Mouse (Mus musculus): ENCODE measurements around the gene Timm23. TPM values are rescaled to one million over a fixed set of nuclear protein-coding genes. Genes with fewer than 3 reads are reported as not detected.
"Not testable (repeated sequence)": the region's sequence is repeated elsewhere in the genome, so short reads cannot be mapped to it uniquely, and the experiment has no call there.

Gene Timm23
- polyA plus RNA-seq, 2 experiments = 90.5 to 199 TPM

DNA sequence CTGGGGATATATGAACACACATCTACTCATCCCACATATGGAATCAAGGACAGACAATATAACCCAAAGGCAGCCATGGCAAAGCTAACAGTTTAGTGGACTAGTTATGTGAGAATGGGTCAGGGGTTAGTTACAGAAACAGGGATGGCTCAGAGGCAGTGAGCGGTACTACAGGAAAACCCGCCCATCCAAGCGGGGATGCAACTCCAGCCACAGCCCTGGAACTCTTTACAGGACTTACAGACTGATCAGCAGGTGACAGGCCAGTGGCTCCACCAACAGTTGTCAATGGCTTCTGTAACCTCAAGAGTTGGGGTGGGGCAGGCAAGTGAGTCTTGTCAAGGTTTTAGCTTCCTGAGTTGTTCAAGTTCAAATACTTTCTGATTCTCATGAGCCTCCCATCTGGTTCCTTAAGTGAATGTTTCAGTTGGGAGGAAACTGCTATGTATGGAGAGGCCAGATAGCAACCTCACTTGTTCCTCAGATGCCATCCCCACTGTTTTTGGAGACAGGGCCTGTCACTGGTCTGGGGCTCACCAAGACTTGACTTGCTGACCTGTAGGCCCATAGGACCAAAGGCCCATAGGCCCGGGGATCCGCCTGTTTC, 61.2 kb downstream of the Timm23 start:
- H3K9ac ChIP-seq (replicated peaks) = no peak overlapping the region; the same call in 1 of the 2 replicates
- H3K27ac ChIP-seq = no peak overlapping the region
- ATAC-seq (ENCODE audit: insufficient read depth) (no peak), DNase-seq (ENCODE audit: low read depth in 3 of 3, low spot score in 3 of 3) (no peak)
- peaks cover 14 to 17% of the 10 kb centered on the region in 2 experiments for H3K4me1 ChIP-seq (replicated peaks; ENCODE audit: control insufficient read depth in 2 of 2, insufficient read depth in 2 of 2, low read length in 1 of 2)
- H3K36me3 ChIP-seq (replicated peaks; ENCODE audit: control insufficient read depth, insufficient read depth, low read depth) = no peaks in the 10 kb centered on the region
- 46% methylated on average over 5 of the region's 5 CpGs for WGBS (ENCODE audit: insufficient replicate concordance)
- TF ChIP-seq EP300 (IDR thresholded peaks at IDR 0.05; ENCODE audit: low read depth) = no peak
- no peak for TF ChIP-seq CTCF (IDR thresholded peaks at IDR 0.05; ENCODE audit: low read depth)
- no peak overlapping the region for H3K4me3 ChIP-seq (ENCODE audit: insufficient read depth in 1 of 2, low read depth in 2 of 2, low read length in 2 of 2)
- H3K27me3 ChIP-seq (ENCODE audit: control insufficient read depth, insufficient read depth, low read length) = no peaks in the 10 kb centered on the region
- H3K9me3 ChIP-seq (ENCODE audit: control insufficient read depth, low read length) = no peaks in the 10 kb centered on the region
- H3K4me2 ChIP-seq (ENCODE audit: low read depth) = no peak overlapping the region

GRCm38 (mm10) chr14:32136467-32136866, 65.2 kb downstream of the Timm23 start:
- not testable (repeated sequence) for DNase-seq (ENCODE audit: low read depth in 3 of 3, low spot score in 3 of 3); H3K4me2 ChIP-seq (ENCODE audit: low read depth); ATAC-seq (ENCODE audit: insufficient read depth); H3K36me3 ChIP-seq (replicated peaks; ENCODE audit: control insufficient read depth, insufficient read depth, low read depth); H3K9me3 ChIP-seq (ENCODE audit: control insufficient read depth, low read length); H3K27me3 ChIP-seq (ENCODE audit: control insufficient read depth, insufficient read depth, low read length); H3K4me3 ChIP-seq (ENCODE audit: insufficient read depth in 1 of 2, low read depth in 2 of 2, low read length in 2 of 2); H3K9ac ChIP-seq (replicated peaks); H3K27ac ChIP-seq
- H3K4me1 ChIP-seq (replicated peaks; ENCODE audit: control insufficient read depth in 2 of 2, insufficient read depth in 2 of 2, low read length in 1 of 2) = peaks cover 40 to 45% of the 10 kb centered on the region in 2 experiments
- 14% methylated on average over 3 of the region's 3 CpGs for WGBS (ENCODE audit: insufficient replicate concordance)

GRCm38 (mm10) chr14:32134293-32134692, 67.4 kb downstream of the Timm23 start:
- peak; percentile 73 for ATAC-seq (ENCODE audit: insufficient read depth)
- peak overlapping the region; percentile 32; the same call in 1 of the 2 replicates for H3K9ac ChIP-seq (replicated peaks)
- 10% methylated on average over 2 of the region's 2 CpGs for WGBS (ENCODE audit: insufficient replicate concordance)
- TF ChIP-seq CTCF (IDR thresholded peaks at IDR 0.05; ENCODE audit: low read depth) (no peak), EP300 (IDR thresholded peaks at IDR 0.05; ENCODE audit: low read depth) (peak; percentile 80)
- H3K27me3 ChIP-seq (ENCODE audit: control insufficient read depth, insufficient read depth, low read length) = no peaks in the 10 kb centered on the region
- no peaks in the 10 kb centered on the region for H3K36me3 ChIP-seq (replicated peaks; ENCODE audit: control insufficient read depth, insufficient read depth, low read depth)
- H3K4me3 ChIP-seq (ENCODE audit: insufficient read depth in 1 of 2, low read depth in 2 of 2, low read length in 2 of 2) = no peak overlapping the region
- H3K9me3 ChIP-seq (ENCODE audit: control insufficient read depth, low read length) = no peaks in the 10 kb centered on the region
- peak overlapping the region; percentile 45 for H3K27ac ChIP-seq
- H3K4me2 ChIP-seq (ENCODE audit: low read depth) = peak overlapping the region; percentile 54
- DNase-seq (ENCODE audit: low read depth in 3 of 3, low spot score in 3 of 3) = peak in 2 of 3 experiments; percentile 54 to 62
- H3K4me1 ChIP-seq (replicated peaks; ENCODE audit: control insufficient read depth in 2 of 2, insufficient read depth in 2 of 2, low read length in 1 of 2) = peaks cover 42 to 45% of the 10 kb centered on the region in 2 experiments

DNA sequence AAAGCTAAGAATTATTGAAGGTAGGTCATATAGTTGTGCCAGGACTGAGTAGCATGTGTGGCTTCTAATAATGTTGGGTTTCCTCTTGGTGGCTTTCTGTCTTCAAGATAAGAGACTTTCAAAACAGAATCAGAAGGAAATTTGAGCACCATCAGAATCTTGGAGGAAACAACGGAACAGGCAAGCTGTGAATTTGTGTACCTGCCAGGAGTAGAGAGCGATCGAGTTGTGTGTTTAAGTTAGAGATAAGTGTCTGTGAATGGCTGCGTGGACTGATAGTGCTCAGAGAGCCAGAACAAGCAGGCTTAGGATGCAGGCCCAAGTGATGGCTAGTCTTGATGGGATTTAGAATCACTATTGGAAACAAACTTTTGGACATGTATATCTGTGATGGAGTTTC, 69.9 kb downstream of the Timm23 start:
- peak; percentile 81 for ATAC-seq (ENCODE audit: insufficient read depth)
- Histone ChIP-seq H3K4me3 (ENCODE audit: insufficient read depth in 1 of 2, low read depth in 2 of 2, low read length in 2 of 2) (no peak overlapping the region), H3K27me3 (ENCODE audit: control insufficient read depth, insufficient read depth, low read length) (no peaks in the 10 kb centered on the region), H3K4me2 (ENCODE audit: low read depth) (peak overlapping the region; percentile 37), H3K36me3 (replicated peaks; ENCODE audit: control insufficient read depth, insufficient read depth, low read depth) (no peaks in the 10 kb centered on the region), H3K9me3 (ENCODE audit: control insufficient read depth, low read length) (no peaks in the 10 kb centered on the region), H3K4me1 (replicated peaks; ENCODE audit: control insufficient read depth in 2 of 2, insufficient read depth in 2 of 2, low read length in 1 of 2) (peaks cover 42 to 45% of the 10 kb centered on the region in 2 experiments), H3K27ac (peak overlapping the region; percentile 63), H3K9ac (replicated peaks) (no peak overlapping the region; the same call in 1 of the 2 replicates)
- 7% methylated on average over 4 of the region's 4 CpGs for WGBS (ENCODE audit: insufficient replicate concordance)
- TF ChIP-seq CTCF (IDR thresholded peaks at IDR 0.05; ENCODE audit: low read depth) (no peak), EP300 (IDR thresholded peaks at IDR 0.05; ENCODE audit: low read depth) (peak; percentile 84)
- DNase-seq (ENCODE audit: low read depth in 3 of 3, low spot score in 3 of 3) = peak; percentile 56 to 68 (median 58)

Other genes starting within 250 kb of the Timm23 start
- not detected in 2 replicates for gene Galnt15, start 172.9 kb downstream of the Timm23 start, polyA plus RNA-seq (2012; rRNA removed)
- not detected in 2 replicates for gene Galnt15, start 172.9 kb downstream of the Timm23 start, polyA plus RNA-seq (2014; fragmentation: Nextera tagmentation; extraction: Ambion mirVana)
- 13.2 and 14.2 TPM in 2 replicates for gene Oxnad1, start 116.5 kb downstream of the Timm23 start, polyA plus RNA-seq (2012; rRNA removed)
- 11.2 and 12.9 TPM in 2 replicates for gene Oxnad1, start 116.5 kb downstream of the Timm23 start, polyA plus RNA-seq (2014; fragmentation: Nextera tagmentation; extraction: Ambion mirVana)
- gene Dph3, start 116.2 kb downstream of the Timm23 start, polyA plus RNA-seq (2012; rRNA removed) = 10.8 and 29.5 TPM in 2 replicates
- gene Dph3, start 116.2 kb downstream of the Timm23 start, polyA plus RNA-seq (2014; fragmentation: Nextera tagmentation; extraction: Ambion mirVana) = 87.1 and 87.7 TPM in 2 replicates
- 0.13 and 0.19 TPM in 2 replicates for gene Msmb, start 59.9 kb downstream of the Timm23 start, polyA plus RNA-seq (2012; rRNA removed)
- gene Msmb, start 59.9 kb downstream of the Timm23 start, polyA plus RNA-seq (2014; fragmentation: Nextera tagmentation; extraction: Ambion mirVana) = 0.33 and 0.38 TPM in 2 replicates
- 80.7 and 117 TPM in 2 replicates for gene Ncoa4, start 42.0 kb downstream of the Timm23 start, polyA plus RNA-seq (2012; rRNA removed)
- 353 and 363 TPM in 2 replicates for gene Ncoa4, start 42.0 kb downstream of the Timm23 start, polyA plus RNA-seq (2014; fragmentation: Nextera tagmentation; extraction: Ambion mirVana)
- gene Parg, start 51 bp upstream of the Timm23 start, polyA plus RNA-seq (2012; rRNA removed) = 4.4 and 6.0 TPM in 2 replicates
- 12.6 and 17.0 TPM in 2 replicates for gene Parg, start 51 bp upstream of the Timm23 start, polyA plus RNA-seq (2014; fragmentation: Nextera tagmentation; extraction: Ambion mirVana)
- gene Ogdhl, start 120.1 kb upstream of the Timm23 start, polyA plus RNA-seq (2012; rRNA removed) = 0.39 and 0.41 TPM in 2 replicates
- gene Ogdhl, start 120.1 kb upstream of the Timm23 start, polyA plus RNA-seq (2014; fragmentation: Nextera tagmentation; extraction: Ambion mirVana) = 0.58 and 1.0 TPM in 2 replicates
- gene 1700024G13Rik, start 186.5 kb upstream of the Timm23 start, polyA plus RNA-seq (2012; rRNA removed) = not detected in 2 replicates
- not detected in 2 replicates for gene 1700024G13Rik, start 186.5 kb upstream of the Timm23 start, polyA plus RNA-seq (2014; fragmentation: Nextera tagmentation; extraction: Ambion mirVana)